Mouse (Mus musculus) T-cell, adult 2 months (primary cell): ENCODE measurements around the gene Gm8882.
"Not testable (repeated sequence)": the region's sequence is repeated elsewhere in the genome, so short reads cannot be mapped to it uniquely, and the experiment has no call there.

Experiments used
- DNase-seq: peaks from one replicate; pipeline ENCODE4 v3.0.0; 2022; ENCODE audit warnings: low spot score

Gene Gm8882

GRCm38 (mm10) chr6:132364034-132364433 is at the start of gene Gm8882:
TSS of gene Gm8882 (minus strand) at chr6:132364134.
- DNase-seq = not testable (repeated sequence)

DNA sequence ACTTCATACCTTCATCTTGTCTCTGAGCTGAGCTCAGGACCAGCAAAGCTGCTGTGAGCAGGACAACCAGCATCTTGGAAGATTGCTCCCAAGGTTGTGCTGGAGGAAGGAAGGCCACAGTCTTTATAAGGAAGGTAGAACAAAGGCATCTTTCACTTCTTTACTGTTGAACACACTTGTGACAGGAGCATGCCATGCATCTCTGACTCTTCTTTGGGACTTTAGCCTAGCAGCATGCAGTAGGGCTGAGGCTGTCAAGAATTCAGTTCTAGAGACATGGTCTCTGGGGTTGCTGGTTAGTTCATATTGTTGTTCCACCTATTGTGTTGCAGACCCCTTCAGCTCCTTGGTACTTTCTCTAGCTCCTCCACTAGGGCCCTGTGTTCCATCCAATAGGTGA is 49.3 kb downstream of the Gm8882 start, which contains the start of gene Prpmp5:
Gene Prpmp5 (minus strand): TSS at position 101 of the 400 bp plus-strand sequence.
- not testable (repeated sequence) for DNase-seq
